Mouse (Mus musculus) CD4-positive helper T cell, adult 2 months (primary cell): ENCODE measurements around the gene Ang2.

Experiments
- DNase-seq: peaks from one replicate; pipeline ENCODE4 v3.0.0-alpha.2; 2012; ENCODE audit warnings: low read depth, missing footprints, low spot score

The Ang2 gene

GRCm38 (mm10) chr14:51150206-51150831 lies 48.6 kb downstream of the Ang2 start:
- no peak for DNase-seq

- DNase-seq = no peak
These were observed 49.8 kb downstream of the Ang2 start for GRCm38 (mm10) chr14:51149164-51149563.

GRCm38 (mm10) chr14:51148006-51148405 lies 50.9 kb downstream of the Ang2 start:
- DNase-seq = no peak

GRCm38 (mm10) chr14:51146685-51147084 lies 52.3 kb downstream of the Ang2 start, which contains the start of gene Rnase1:
Gene Rnase1, minus strand, starts transcription at chr14:51146785.
- DNase-seq = no peak

GRCm38 (mm10) chr14:51145521-51145920 lies 53.4 kb downstream of the Ang2 start:
- no peak for DNase-seq
